ENCODE assay signal across 10 mouse cellular contexts in genomic region chr8:112348323-112348722, GRCm38 (mm10).
DNase-seq lines count a peak whose midpoint lies in the region; ATAC-seq and TF ChIP-seq lines count a peak whose summit lies in the region.
"Had no signal": no experiment of that assay in that cellular context is flagged by ENCODE, and none has a peak within 500 bp of the region (broad histone marks: within the 10 kb centered on the region; RNA-seq: fewer than 3 reads in every experiment).

No protein-coding gene starts in this region.

- no peaks in the 10 kb centered on the region for H3K9me3 ChIP-seq in ES-E14 (ENCODE audit: control insufficient read depth, insufficient read depth, low read depth, low read length)
- no peaks in the 10 kb centered on the region for H3K9me3 ChIP-seq in forebrain, embryonic 12.5 days

- H3K4me2 ChIP-seq in forebrain, embryonic 12.5 days: no peak overlapping the region

- DNase-seq in adrenal gland, postnatal 14 days: peak; percentile 5
- no peak for DNase-seq in adrenal gland, adult 18-20 months (ENCODE audit: low spot score in 2 of 2)
- DNase-seq in ES-E14 (ENCODE audit: low read depth, low spot score): peak; percentile 56
- DNase-seq in mesoderm, embryonic 11.5 days (ENCODE audit: low read depth, low spot score): peak; percentile 61
- DNase-seq in thymus, adult 2 months: no peak
- DNase-seq in urinary bladder, postnatal 25 days (ENCODE audit: low spot score): no peak
- DNase-seq: thymus, postnatal 4 days had no signal

- H3K4me1 ChIP-seq in ES-E14 (ENCODE audit: control insufficient read depth in 2 of 2, insufficient read depth in 2 of 2, low read length in 2 of 2, poor library complexity in 1 of 2): no peaks in the 10 kb centered on the region
- no peaks in the 10 kb centered on the region for H3K4me1 ChIP-seq in forebrain, embryonic 12.5 days
- H3K4me1 ChIP-seq in thymus, adult 2 months (replicated peaks; ENCODE audit: control insufficient read depth, insufficient read depth, low read length): no peaks in the 10 kb centered on the region

- no peak overlapping the region for H3K4me3 ChIP-seq in ES-E14 (ENCODE audit: insufficient read depth in 1 of 2, low read depth in 1 of 2, low read length in 2 of 2, poor library complexity in 1 of 2, severe bottlenecking in 1 of 2)
- H3K4me3 ChIP-seq in forebrain, embryonic 12.5 days (replicated peaks): no peak overlapping the region
- H3K4me3 ChIP-seq in thymus, adult 2 months (ENCODE audit: control insufficient read depth, insufficient read depth, low read length): no peak overlapping the region
- H3K4me3 ChIP-seq: myocyte had no signal

- 25% methylated on average over 5 of the region's 5 CpGs for WGBS in forebrain, embryonic 12.5 days
- WGBS in thymus, adult 2 months: 45% methylated on average over 5 of the region's 5 CpGs

- in situ Hi-C loops in ES-E14 (cut with MboI; ENCODE audit: low sequenced_read_pairs in 2 of 2, unreplicated experiment in 2 of 2): no loop called here

- H3K9ac ChIP-seq in ES-E14 (ENCODE audit: insufficient read depth, low read depth, low read length, poor library complexity, severe bottlenecking): no peak overlapping the region
- no peak overlapping the region for H3K9ac ChIP-seq in forebrain, embryonic 12.5 days

- no peak for TF ChIP-seq CTCF in thymus, adult 2 months (IDR thresholded peaks at IDR 0.05; ENCODE audit: borderline replicate concordance, control insufficient read depth, extremely low read depth, insufficient read depth, low read length, poor library complexity)

- no peak for TF ChIP-seq POLR2A in thymus, adult 2 months (IDR thresholded peaks at IDR 0.05; ENCODE audit: control insufficient read depth, extremely low read depth, insufficient read depth, low read length, poor library complexity)

- no peaks in the 10 kb centered on the region for H3K27me3 ChIP-seq in forebrain, embryonic 12.5 days
- no peaks in the 10 kb centered on the region for H3K27me3 ChIP-seq in thymus, adult 2 months (ENCODE audit: control insufficient read depth, insufficient read depth, low read length)

- no peaks in the 10 kb centered on the region for H3K36me3 ChIP-seq in ES-E14 (ENCODE audit: control insufficient read depth, insufficient read depth, low read length, poor library complexity, severe bottlenecking)
- no peaks in the 10 kb centered on the region for H3K36me3 ChIP-seq in forebrain, embryonic 12.5 days (replicated peaks)
- H3K36me3 ChIP-seq in thymus, adult 2 months (ENCODE audit: control insufficient read depth, insufficient read depth, low read length): no peaks in the 10 kb centered on the region

- no peak overlapping the region for H3K27ac ChIP-seq in ES-E14 (ENCODE audit: insufficient read depth, low read depth, low read length, poor library complexity, severe bottlenecking)
- no peak overlapping the region for H3K27ac ChIP-seq in forebrain, embryonic 12.5 days
- no peak overlapping the region for H3K27ac ChIP-seq in thymus, adult 2 months (ENCODE audit: control insufficient read depth, insufficient read depth, low read length)

- peak; percentile 53; the same call in 1 of the 2 replicates for ATAC-seq in forebrain, embryonic 12.5 days (ENCODE audit: low FRiP score)
- ATAC-seq in megakaryocyte-erythroid progenitor cell, adult 5-6 weeks (replicated peaks; ENCODE audit: low FRiP score, low TSS enrichment, poor library complexity, severe bottlenecking): no peak

TF ChIP-seq in ES-E14, 5 proteins besides CTCF, POLR2A, EP300 and RAD21:
- TF ChIP-seq MAFK (IDR thresholded peaks at IDR 0.05; ENCODE audit: insufficient read depth, low read depth, low read length): no peak
- TF ChIP-seq ZNF384 (IDR thresholded peaks at IDR 0.05; ENCODE audit: low read depth, low read length): peak; percentile 58; the same call in 1 of the 2 replicates

Comparison
In these comparisons a context has a peak if more than half of its experiments do, and no peak if none do; other contexts are left out.
1. DNase-seq: peak in adrenal gland, postnatal 14 days (single experiment), ES-E14 (single experiment) and mesoderm, embryonic 11.5 days (single experiment); none in adrenal gland, adult 18-20 months (0 of 2), thymus, adult 2 months (single experiment) and urinary bladder, postnatal 25 days (single experiment).